Mouse (Mus musculus): ENCODE results near the gene Lif. TPM values are rescaled to one million over a fixed set of nuclear protein-coding genes. Genes with fewer than 3 reads are reported as not detected.

Gene Lif
- total RNA-seq, 2 experiments from 2014 or later: 0.47 to 0.77 TPM

DNA sequence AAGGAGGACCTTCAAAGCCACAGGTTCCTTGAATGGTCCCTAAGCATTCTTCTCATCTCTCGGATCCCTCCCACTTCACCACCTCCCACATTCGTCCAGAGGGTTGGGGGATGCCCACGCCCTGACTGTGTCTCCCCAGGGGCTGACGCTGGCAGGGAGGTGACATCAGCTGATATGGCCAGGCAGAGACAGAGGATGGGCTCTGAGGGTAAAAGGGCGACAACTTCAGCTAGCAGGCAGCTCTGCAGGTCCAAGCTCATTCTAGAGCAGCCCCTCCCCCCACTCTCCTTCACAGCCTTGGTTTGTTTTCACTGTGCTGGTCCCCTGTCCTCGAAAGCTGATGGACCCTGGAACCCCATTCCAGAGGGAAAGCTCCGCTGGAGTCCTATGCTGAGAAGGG, 41.3 kb downstream of the Lif start:
- no peak for DNase-seq

DNA sequence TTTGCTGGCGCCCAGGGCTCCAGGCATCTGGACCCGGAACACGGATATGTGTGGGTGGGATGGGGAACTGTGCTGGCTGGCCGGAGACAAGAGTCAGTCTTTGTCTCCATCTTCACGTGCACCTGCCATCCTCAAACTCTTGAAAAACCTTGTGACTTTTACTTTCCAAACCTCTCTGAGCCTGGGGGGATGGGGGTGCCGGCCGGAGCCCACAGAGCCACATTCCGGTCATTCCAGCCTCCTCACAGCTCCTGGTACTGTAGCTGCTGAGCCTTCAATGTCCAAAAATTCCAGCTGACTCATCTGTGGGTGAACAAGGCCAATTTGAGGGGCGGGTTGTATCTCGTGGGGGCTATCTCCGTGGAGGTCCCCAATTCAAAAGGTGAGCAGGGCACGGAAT, 41.8 kb downstream of the Lif start:
- no peak for DNase-seq

- DNase-seq: peak; percentile 72
Measured at GRCm38 (mm10) chr11:4299735-4300474, 42.5 kb downstream of the Lif start.

GRCm38 (mm10) chr11:4300683-4301082, 43.3 kb downstream of the Lif start:
- peak; percentile 42 for DNase-seq

DNA sequence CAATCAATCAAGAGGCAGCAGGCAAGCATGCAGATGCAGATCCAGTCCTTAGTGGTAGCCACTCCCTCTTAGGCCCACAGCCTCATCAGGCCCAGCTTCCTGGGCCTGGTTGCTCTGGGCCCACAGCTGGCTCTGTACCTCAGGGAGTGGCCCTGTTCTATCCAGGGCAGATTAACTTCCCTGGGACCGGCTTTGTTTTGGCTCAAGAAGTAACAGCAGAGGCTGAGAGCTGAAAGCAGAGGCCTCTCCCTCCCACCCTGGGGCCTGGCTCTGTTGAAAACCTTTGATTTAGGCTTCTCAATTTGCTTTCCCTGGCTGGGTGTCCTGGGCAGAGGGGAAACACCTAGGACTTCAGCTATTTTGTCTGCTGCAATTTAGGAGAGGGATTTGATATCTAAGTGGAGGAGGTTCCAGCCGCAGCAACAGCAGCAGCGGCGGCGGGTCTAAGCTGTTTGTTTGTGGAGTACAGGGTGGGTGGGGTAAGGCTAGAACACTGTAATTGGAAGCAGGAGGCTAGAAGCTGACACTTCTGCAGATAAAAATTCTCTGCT, 45.1 kb downstream of the Lif start:
- no peak for DNase-seq

DNA sequence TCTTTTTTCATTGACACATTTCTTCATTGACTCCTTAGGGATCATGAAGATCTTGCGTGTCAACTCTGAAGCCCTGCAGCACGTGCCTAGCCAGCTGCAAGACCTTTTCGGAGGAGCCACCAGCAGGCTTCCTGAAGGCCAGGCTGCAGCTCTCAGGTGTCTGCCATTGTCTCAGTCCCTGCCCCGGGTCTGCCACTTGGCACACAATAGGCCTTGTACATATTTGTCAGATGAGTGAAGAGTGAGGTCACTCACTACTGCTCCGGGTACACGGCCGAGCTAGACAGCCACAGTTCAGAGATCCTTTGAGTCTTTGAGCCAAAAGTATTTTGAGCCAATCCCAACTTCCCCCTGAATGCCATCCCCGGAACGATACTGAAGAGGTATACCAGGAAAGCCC, 45.7 kb downstream of the Lif start:
- DNase-seq: no peak

- no peak for DNase-seq
Measured at GRCm38 (mm10) chr11:4304203-4304602, 46.8 kb downstream of the Lif start.

DNA sequence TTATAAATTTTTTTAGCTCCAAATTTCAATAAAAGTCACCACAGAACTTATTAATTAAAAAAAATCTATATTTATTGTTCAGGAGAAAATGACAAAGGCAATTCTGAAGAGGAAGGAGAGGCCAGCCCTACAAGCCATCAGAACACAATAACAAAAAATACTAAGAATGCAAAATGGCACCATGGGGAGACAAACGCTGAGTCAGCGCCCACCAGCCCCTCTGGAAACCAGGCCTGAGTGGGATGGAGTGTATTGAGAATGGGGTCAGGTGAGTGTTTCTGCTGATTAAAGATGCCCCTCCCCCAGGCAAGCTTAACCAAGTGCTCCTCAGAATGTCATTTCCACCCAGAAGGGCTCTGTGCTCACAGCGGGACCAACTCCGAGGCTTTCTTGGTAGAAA, 47.7 kb downstream of the Lif start:
- DNase-seq: no peak

- no peak for DNase-seq
Measured at GRCm38 (mm10) chr11:4306086-4306485, 48.7 kb downstream of the Lif start.

- DNase-seq: no peak
Measured at GRCm38 (mm10) chr11:4308060-4308513, 50.7 kb downstream of the Lif start.

DNA sequence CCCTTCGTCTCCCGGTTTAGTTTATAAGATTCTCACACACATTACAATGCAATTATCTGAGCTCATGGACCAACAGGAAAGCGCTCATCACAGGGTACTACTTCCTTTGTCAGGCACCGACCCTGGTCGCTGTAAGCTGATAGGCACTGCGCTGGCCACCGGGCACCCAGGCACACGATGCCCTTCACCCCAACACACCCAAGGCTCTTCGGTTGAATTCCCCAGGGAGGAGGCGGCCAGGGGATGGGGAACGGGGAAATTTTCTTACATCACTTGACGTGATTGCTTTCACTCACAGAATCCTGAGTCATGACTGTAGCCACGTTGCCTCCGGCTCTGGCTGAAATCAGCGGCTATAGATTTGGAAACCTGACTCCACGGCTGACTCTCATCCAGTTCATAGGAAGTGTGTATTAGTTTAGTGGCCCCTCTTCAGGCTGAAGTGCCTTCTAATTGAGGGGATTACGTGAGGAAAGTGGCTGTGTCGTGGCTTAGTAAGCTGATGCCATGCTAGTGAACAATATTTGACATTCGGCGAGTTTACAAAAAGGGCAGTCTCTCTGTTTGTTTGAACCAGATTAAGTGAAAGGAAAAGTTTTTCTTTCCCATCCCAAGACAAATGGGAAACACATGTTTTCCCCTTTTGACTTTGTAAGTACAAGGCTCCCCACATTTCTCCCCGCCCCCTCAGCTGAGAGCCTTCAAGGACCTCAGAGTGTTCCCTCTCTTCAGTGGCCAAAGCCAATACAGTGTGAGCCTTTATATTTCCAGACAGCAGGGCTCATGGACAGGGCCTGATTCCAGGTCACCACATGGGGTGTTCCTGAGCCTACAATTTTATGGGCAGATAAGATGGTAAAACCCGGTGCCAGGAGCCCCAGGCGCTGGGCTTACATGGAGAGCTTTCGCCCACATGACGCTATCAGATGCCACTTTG, 51.4 kb downstream of the Lif start:
- no peak for DNase-seq

- no peak for DNase-seq
Measured at GRCm38 (mm10) chr11:4309613-4310012, 52.3 kb downstream of the Lif start.

DNA sequence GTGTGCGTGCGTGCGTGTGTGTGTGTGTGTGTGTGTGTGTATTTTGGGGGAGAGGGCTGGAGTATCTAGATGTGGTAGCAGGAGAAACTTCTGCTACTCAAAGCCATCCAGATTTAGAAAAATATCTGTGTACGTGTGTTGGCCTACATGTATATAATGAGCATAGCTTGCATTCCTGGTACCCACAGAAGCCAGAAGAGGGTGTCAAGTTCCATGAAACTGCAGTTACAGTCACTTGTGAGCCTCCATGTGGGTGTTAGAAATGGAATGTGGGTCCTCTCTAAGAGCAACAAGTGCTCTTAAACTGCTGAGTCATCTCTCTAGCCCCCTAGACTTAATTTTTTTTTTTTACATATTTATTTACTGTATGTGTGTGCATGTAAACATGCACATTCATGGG, 53.0 kb downstream of the Lif start:
- DNase-seq: no peak

DNA sequence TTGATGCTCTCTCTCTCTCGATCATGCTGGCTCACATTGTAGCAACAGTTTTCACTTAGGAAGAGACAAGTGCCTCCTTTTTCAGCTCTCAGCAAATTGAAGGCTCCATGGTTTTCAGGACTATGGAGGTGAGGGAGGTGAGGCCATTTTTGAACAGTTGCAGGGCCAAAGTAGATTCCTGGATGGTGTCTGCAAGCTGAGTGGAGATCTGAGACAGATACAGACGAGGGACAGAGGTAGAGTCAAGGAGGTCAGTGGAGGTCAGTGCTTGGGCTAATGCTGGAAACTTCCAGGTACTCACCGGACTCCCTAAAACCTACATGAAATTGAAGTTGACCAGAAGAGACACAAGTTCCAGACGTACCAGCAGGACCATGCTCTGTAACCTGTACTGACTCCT, 54.8 kb downstream of the Lif start:
- no peak for DNase-seq

GRCm38 (mm10) chr11:4317287-4317686, 59.9 kb downstream of the Lif start:
- no peak for DNase-seq

- no peak for DNase-seq
Measured at GRCm38 (mm10) chr11:4318011-4318410, 60.7 kb downstream of the Lif start.

DNA sequence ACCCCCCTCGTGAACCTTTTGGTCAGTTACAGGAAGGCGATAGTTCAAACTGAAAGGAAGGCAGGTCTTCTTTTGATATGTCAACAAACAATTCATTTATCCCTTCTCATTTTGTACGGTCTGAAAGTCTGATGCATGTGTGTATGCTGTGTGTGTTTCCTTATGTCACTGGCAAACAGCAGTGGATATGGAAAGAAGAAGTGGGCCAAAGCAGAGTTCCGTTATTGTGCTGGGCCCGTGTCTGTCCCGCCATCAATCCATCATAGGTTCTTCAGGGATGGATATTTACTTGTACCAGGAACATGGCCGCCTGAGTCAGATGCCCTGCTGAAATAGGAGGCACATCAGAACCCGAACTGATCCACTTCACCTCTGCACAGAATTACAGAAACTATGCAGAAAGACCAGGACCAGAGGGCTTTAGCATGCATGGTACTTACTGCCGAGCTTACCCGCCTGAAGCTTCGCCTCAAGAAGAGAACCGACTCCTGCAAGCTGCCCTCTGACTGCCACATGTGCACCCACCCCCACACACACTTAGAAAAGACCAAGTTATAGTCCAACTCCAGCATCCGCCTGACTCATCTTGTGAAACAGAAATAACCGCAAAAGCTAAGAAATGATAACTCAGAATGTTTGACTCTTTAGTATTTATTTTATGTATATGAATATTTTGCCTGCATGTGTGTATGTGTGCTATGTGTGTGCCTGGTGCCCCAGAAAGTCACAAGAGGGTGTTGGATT, 62.0 kb downstream of the Lif start:
- no peak for DNase-seq

- DNase-seq: no peak
Measured at GRCm38 (mm10) chr11:4320876-4321275, 63.5 kb downstream of the Lif start.

All from gastrocnemius, postnatal 10 days (tissue).